Mouse (Mus musculus) left cerebral cortex, adult 6 months (tissue): ENCODE results near the gene S1pr4. TPM values are rescaled to one million over a fixed set of nuclear protein-coding genes. Genes with fewer than 3 reads are reported as not detected.

ENCODE experiments used
- long read RNA-seq, 2 experiments: library from polyadenylated mRNA; unstranded; transcript quantifications; one replicate each; pipeline ENCODE4 v2.0.0; 2019 to 2020
- polyA plus RNA-seq: library from polyadenylated mRNA; unstranded; fragments of <200 nt; fragmentation: Nextera tagmentation; gene quantifications from 2 replicates; pipeline ENCODE4 v1.2.3, GENCODE M21; 2021

Gene S1pr4
- polyA plus RNA-seq: 0.67 and 0.71 TPM in 2 replicates
- long read RNA-seq, experiment 1, transcript S1pr4-201 (1 exons, 2,386 nt): major isoform, 9 of 9 reads
- long read RNA-seq, experiment 1, partial matches to known transcripts: 0 of 9 reads
- long read RNA-seq, experiment 1, other reads (novel, unspliced or antisense): 0 of 9 reads
- long read RNA-seq, experiment 2, partial matches to known transcripts: 0 of 2 reads
- long read RNA-seq, experiment 2, other reads (novel, unspliced or antisense): 0 of 2 reads

GRCm38 (mm10) chr10:81500032-81500431 lies at the start of gene S1pr4:
TSS of gene S1pr4 (minus strand) at chr10:81500132.

GRCm38 (mm10) chr10:81545161-81545747 lies 45.3 kb upstream of the S1pr4 start, which contains the start of gene Gna11:
TSS of gene Gna11 (minus strand) at chr10:81545190.

DNA sequence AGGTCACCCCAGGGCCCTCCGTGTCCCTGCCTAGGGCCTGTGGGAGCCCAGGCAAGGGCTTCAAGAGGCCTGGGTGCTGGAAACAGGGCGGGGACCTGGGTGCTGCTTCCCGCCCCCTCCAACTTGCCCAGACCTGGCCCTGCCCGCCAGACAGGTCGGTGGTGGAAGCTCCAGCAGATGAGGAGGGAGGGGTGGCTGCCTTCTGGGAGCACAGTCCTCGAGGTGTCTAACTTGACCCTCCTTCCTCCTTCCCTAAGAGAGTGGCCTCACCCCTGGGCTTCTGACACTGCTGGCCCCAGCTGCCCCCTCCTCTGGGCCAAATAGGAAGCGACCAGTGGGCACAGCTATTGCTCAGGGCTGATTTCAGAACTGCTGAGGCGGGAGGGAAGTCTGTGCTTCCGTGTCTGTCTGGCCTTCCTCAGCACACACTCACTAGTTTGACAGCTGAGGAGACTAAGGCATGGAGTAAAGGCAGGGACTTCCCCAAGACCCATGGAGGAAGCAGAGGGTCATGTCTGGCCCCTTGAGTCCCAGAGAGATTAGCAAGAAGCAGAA lies 24.2 kb upstream of the S1pr4 start, which contains the start of gene Gna15:
Gene Gna15, minus strand, starts transcription at position 175 of the 555 bp plus-strand sequence.

GRCm38 (mm10) chr10:81496264-81496901 lies 3.5 kb downstream of the S1pr4 start, which contains the start of gene Ncln:
TSS of gene Ncln (minus strand) at chr10:81496392.

GRCm38 (mm10) chr10:81482533-81482889 lies 17.4 kb downstream of the S1pr4 start, which contains the start of gene Celf5:
TSS of gene Celf5 (minus strand) at chr10:81482709.

DNA sequence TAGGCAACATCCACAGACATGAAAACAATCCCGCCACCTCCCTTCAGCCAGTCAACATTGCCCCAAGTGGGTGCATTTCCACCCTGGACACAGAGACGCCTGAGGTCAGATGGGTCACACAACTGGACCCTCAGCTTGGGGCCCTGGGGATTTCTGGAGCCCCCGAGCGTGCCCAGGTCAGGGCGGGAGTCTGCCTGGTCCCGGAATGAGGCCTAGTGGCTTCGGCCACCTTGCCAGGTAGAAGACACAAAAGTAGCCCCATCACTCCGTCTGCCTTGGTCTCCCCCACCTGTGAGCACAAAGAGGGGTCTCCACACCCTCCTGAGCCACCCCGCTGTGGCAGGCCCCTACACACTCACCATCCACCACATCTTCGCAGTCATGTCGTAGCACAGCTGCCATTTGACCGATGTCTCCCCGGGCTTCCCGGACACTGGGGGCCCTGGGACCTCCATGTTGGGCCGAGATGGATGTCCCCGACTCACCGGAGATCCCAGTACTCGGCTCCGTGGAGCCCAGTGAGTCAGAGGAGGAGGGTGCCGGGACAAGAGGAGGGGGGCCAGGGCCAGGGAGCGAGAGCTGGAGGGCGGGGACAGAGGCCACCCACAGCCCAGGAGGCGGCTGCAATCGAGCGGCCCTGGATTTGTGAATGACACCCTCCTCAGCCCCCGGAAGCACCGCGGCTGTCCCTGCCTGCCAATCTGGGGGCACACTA lies 44.6 kb downstream of the S1pr4 start, which contains the start of gene Nfic:
Gene Nfic, minus strand, starts transcription at position 455 of the 715 bp plus-strand sequence.

Other genes starting within 250 kb of the S1pr4 start
- gene Matk, start 247.2 kb downstream of the S1pr4 start, polyA plus RNA-seq: 125 and 168 TPM in 2 replicates
- 120 and 129 TPM in 2 replicates for gene Mrpl54, start 233.2 kb downstream of the S1pr4 start, polyA plus RNA-seq
- gene Apba3, start 233.2 kb downstream of the S1pr4 start, polyA plus RNA-seq: 20.8 and 21.3 TPM in 2 replicates
- 0.21 and 0.37 TPM in 2 replicates for gene Tjp3, start 208.6 kb downstream of the S1pr4 start, polyA plus RNA-seq
- gene Pip5k1c, start 207.2 kb downstream of the S1pr4 start, polyA plus RNA-seq: 70.9 and 115 TPM in 2 replicates
- gene Cactin, start 179.0 kb downstream of the S1pr4 start, polyA plus RNA-seq: 13.7 and 15.7 TPM in 2 replicates
- 0.78 and 1.2 TPM in 2 replicates for gene Tbxa2r, start 171.4 kb downstream of the S1pr4 start, polyA plus RNA-seq
- 0.44 and 0.73 TPM in 2 replicates for gene Gipc3, start 156.9 kb downstream of the S1pr4 start, polyA plus RNA-seq
- gene Hmg20b, start 149.7 kb downstream of the S1pr4 start, polyA plus RNA-seq: 24.0 and 36.0 TPM in 2 replicates
- 11.3 and 14.9 TPM in 2 replicates for gene Mfsd12, start 142.6 kb downstream of the S1pr4 start, polyA plus RNA-seq
- 0.19 and 0.63 TPM in 2 replicates for gene 4930404N11Rik, start 134.3 kb downstream of the S1pr4 start, polyA plus RNA-seq
- gene Fzr1, start 121.6 kb downstream of the S1pr4 start, polyA plus RNA-seq: 50.1 and 52.0 TPM in 2 replicates
- gene Dohh, start 115.7 kb downstream of the S1pr4 start, polyA plus RNA-seq: 160 and 212 TPM in 2 replicates
- gene Gm48551, start 115.7 kb downstream of the S1pr4 start, polyA plus RNA-seq: 2.5 and 3.2 TPM in 2 replicates
- gene Gm48552, start 111.1 kb downstream of the S1pr4 start, polyA plus RNA-seq: 0.80 and 2.4 TPM in 2 replicates
- gene Smim24, start 107.1 kb downstream of the S1pr4 start, polyA plus RNA-seq: 1.6 and 2.1 TPM in 2 replicates
- gene Nfic, start 44.5 kb downstream of the S1pr4 start, polyA plus RNA-seq: 21.8 and 30.9 TPM in 2 replicates
- gene Celf5, start 17.4 kb downstream of the S1pr4 start, polyA plus RNA-seq: 38.3 and 133 TPM in 2 replicates
- 34.1 and 44.3 TPM in 2 replicates for gene Ncln, start 3.7 kb downstream of the S1pr4 start, polyA plus RNA-seq
- 2.4 and 4.3 TPM in 2 replicates for gene Gna15, start 24.1 kb upstream of the S1pr4 start, polyA plus RNA-seq
- 63.0 and 113 TPM in 2 replicates for gene Gna11, start 45.1 kb upstream of the S1pr4 start, polyA plus RNA-seq
- gene Aes, start 59.4 kb upstream of the S1pr4 start, polyA plus RNA-seq: 171 and 487 TPM in 2 replicates
- 5.1 and 7.2 TPM in 2 replicates for gene Tle2, start 74.4 kb upstream of the S1pr4 start, polyA plus RNA-seq
- gene Tle6, start 100.9 kb upstream of the S1pr4 start, polyA plus RNA-seq: 10.2 and 12.4 TPM in 2 replicates
- gene BC025920, start 106.1 kb upstream of the S1pr4 start, polyA plus RNA-seq: 0.35 and 0.51 TPM in 2 replicates
- 19.2 and 25.8 TPM in 2 replicates for gene Sirt6, start 127.7 kb upstream of the S1pr4 start, polyA plus RNA-seq
- gene Ankrd24, start 128.4 kb upstream of the S1pr4 start, polyA plus RNA-seq: 25.8 and 27.9 TPM in 2 replicates
- gene Gm10778, start 148.9 kb upstream of the S1pr4 start, polyA plus RNA-seq: 1.6 and 1.7 TPM in 2 replicates
- gene Zfp433, start 204.7 kb upstream of the S1pr4 start, polyA plus RNA-seq: 4.7 and 5.4 TPM in 2 replicates